Mouse (Mus musculus): ENCODE results near the gene Snap23. TPM values are rescaled to one million over a fixed set of nuclear protein-coding genes. Genes with fewer than 3 reads are reported as not detected.

Gene Snap23
- 43.5 and 50.6 TPM in 2 replicates for polyA plus RNA-seq (2015; fragmentation: Nextera tagmentation; extraction: Ambion mirVana)

- Histone ChIP-seq H3K4me1 (peaks cover 6% of the 10 kb centered on the region; the same call in 1 of the 2 replicates), H3K4me2 (peak within 1 kb of the TSS; percentile 63), H3K4me3 (replicated peaks) (peak within 1 kb of the TSS; percentile 76), H3K27ac (peak within 1 kb of the TSS; percentile 92), H3K27me3 (replicated peaks) (no peaks in the 10 kb centered on the region), H3K36me3 (no peaks in the 10 kb centered on the region; the same call in 1 of the 2 replicates), H3K9me3 (no peaks in the 10 kb centered on the region), H3K9ac (peak within 1 kb of the TSS; percentile 55)
- peak; percentile 96 for ATAC-seq (ENCODE audit: insufficient read depth, low FRiP score, low read depth)
- 1% methylated on average over 42 of the region's 42 CpGs for WGBS
These were observed at the start of gene Snap23 for GRCm38 (mm10) chr2:120566886-120567797. TSS of gene Snap23 (plus strand) at chr2:120567671.

GRCm38 (mm10) chr2:120518547-120519210 is 48.8 kb upstream of the Snap23 start:
- 85% methylated on average over 5 of the region's 5 CpGs for WGBS

GRCm38 (mm10) chr2:120526771-120527170 is 40.7 kb upstream of the Snap23 start:
- H3K36me3 ChIP-seq: peaks cover 50% of the 10 kb centered on the region; the same call in 1 of the 2 replicates
- no peak overlapping the region for H3K9ac ChIP-seq
- H3K27me3 ChIP-seq (replicated peaks): no peaks in the 10 kb centered on the region
- WGBS: 90% methylated on average over 5 of the region's 5 CpGs
- no peaks in the 10 kb centered on the region for H3K4me1 ChIP-seq
- no peak for ATAC-seq (ENCODE audit: insufficient read depth, low FRiP score, low read depth)
- H3K27ac ChIP-seq: no peak overlapping the region
- H3K9me3 ChIP-seq: no peaks in the 10 kb centered on the region
- H3K4me2 ChIP-seq: no peak overlapping the region
- no peak overlapping the region for H3K4me3 ChIP-seq (replicated peaks)

More at GRCm38 (mm10) chr2:120518547-120519210, 48.8 kb upstream of the Snap23 start:
- Histone ChIP-seq H3K27me3 (replicated peaks) (no peaks in the 10 kb centered on the region), H3K27ac (no peak overlapping the region), H3K9ac (no peak overlapping the region), H3K4me3 (replicated peaks) (no peak overlapping the region), H3K4me1 (no peaks in the 10 kb centered on the region), H3K4me2 (no peak overlapping the region), H3K36me3 (peaks cover 47% of the 10 kb centered on the region), H3K9me3 (no peaks in the 10 kb centered on the region)
- no peak for ATAC-seq (ENCODE audit: insufficient read depth, low FRiP score, low read depth)

- Histone ChIP-seq H3K27ac (no peak overlapping the region), H3K27me3 (replicated peaks) (no peaks in the 10 kb centered on the region), H3K4me2 (no peak overlapping the region), H3K4me1 (no peaks in the 10 kb centered on the region), H3K9ac (no peak overlapping the region), H3K9me3 (no peaks in the 10 kb centered on the region), H3K4me3 (replicated peaks) (no peak overlapping the region), H3K36me3 (peaks cover 51% of the 10 kb centered on the region)
- no peak for ATAC-seq (ENCODE audit: insufficient read depth, low FRiP score, low read depth)
These were observed 37.9 kb upstream of the Snap23 start for GRCm38 (mm10) chr2:120529531-120529930.

GRCm38 (mm10) chr2:120531223-120531622 is 36.2 kb upstream of the Snap23 start:
- Histone ChIP-seq H3K4me2 (no peak overlapping the region), H3K27me3 (replicated peaks) (no peaks in the 10 kb centered on the region), H3K36me3 (peaks cover 54% of the 10 kb centered on the region), H3K9ac (no peak overlapping the region), H3K27ac (no peak overlapping the region), H3K4me1 (no peaks in the 10 kb centered on the region), H3K4me3 (replicated peaks) (no peak overlapping the region), H3K9me3 (no peaks in the 10 kb centered on the region)
- WGBS: 87% methylated on average over 4 of the region's 4 CpGs
- no peak for ATAC-seq (ENCODE audit: insufficient read depth, low FRiP score, low read depth)

- H3K4me2 ChIP-seq: peak overlapping the region; percentile 32
- H3K27ac ChIP-seq: peak overlapping the region; percentile 52
- ATAC-seq (ENCODE audit: insufficient read depth, low FRiP score, low read depth): no peak
- no peaks in the 10 kb centered on the region for H3K27me3 ChIP-seq (replicated peaks)
- no peaks in the 10 kb centered on the region for H3K4me1 ChIP-seq
- 54% methylated on average over 3 of the region's 3 CpGs for WGBS
- peaks cover 11% of the 10 kb centered on the region for H3K36me3 ChIP-seq
- no peak overlapping the region for H3K9ac ChIP-seq
- H3K9me3 ChIP-seq: no peaks in the 10 kb centered on the region
- no peak overlapping the region; the same call in 1 of the 2 replicates for H3K4me3 ChIP-seq (replicated peaks)
These were observed 28.1 kb upstream of the Snap23 start for GRCm38 (mm10) chr2:120539333-120539732.

GRCm38 (mm10) chr2:120539778-120540208 is 27.7 kb upstream of the Snap23 start:
- no peak overlapping the region for H3K4me3 ChIP-seq (replicated peaks)
- peak; percentile 95 for ATAC-seq (ENCODE audit: insufficient read depth, low FRiP score, low read depth)
- H3K4me1 ChIP-seq: no peaks in the 10 kb centered on the region
- peak overlapping the region; percentile 65 for H3K27ac ChIP-seq
- no peak overlapping the region for H3K9ac ChIP-seq
- H3K27me3 ChIP-seq (replicated peaks): no peaks in the 10 kb centered on the region
- WGBS: 12% methylated on average over 1 of the region's 1 CpGs
- H3K9me3 ChIP-seq: no peaks in the 10 kb centered on the region
- no peak overlapping the region for H3K4me2 ChIP-seq
- peaks cover 7% of the 10 kb centered on the region for H3K36me3 ChIP-seq

- 84% methylated on average over 2 of the region's 2 CpGs for WGBS
- no peak overlapping the region for H3K27ac ChIP-seq
- no peak overlapping the region for H3K4me2 ChIP-seq
- H3K9ac ChIP-seq: no peak overlapping the region
- no peak for ATAC-seq (ENCODE audit: insufficient read depth, low FRiP score, low read depth)
- no peaks in the 10 kb centered on the region for H3K4me1 ChIP-seq
- H3K27me3 ChIP-seq (replicated peaks): no peaks in the 10 kb centered on the region
- no peak overlapping the region for H3K4me3 ChIP-seq (replicated peaks)
- H3K36me3 ChIP-seq: no peaks in the 10 kb centered on the region; the same call in 1 of the 2 replicates
- H3K9me3 ChIP-seq: no peaks in the 10 kb centered on the region
These were observed 22.7 kb upstream of the Snap23 start for GRCm38 (mm10) chr2:120544732-120545131.

- WGBS: 50% methylated on average over 3 of the region's 3 CpGs
These were observed 10.6 kb upstream of the Snap23 start for GRCm38 (mm10) chr2:120556868-120557267.

GRCm38 (mm10) chr2:120558813-120559212 is 8.7 kb upstream of the Snap23 start:
- Histone ChIP-seq H3K27me3 (replicated peaks) (no peaks in the 10 kb centered on the region), H3K36me3 (0 out of 2 replicates have a peak, but pooled peaks cover 7% of the 10 kb centered on the region), H3K9me3 (no peaks in the 10 kb centered on the region), H3K9ac (no peak overlapping the region), H3K27ac (no peak overlapping the region), H3K4me2 (no peak overlapping the region), H3K4me3 (replicated peaks) (no peak overlapping the region), H3K4me1 (peaks cover 6% of the 10 kb centered on the region; the same call in 1 of the 2 replicates)
- WGBS: 67% methylated on average over 3 of the region's 3 CpGs
- no peak for ATAC-seq (ENCODE audit: insufficient read depth, low FRiP score, low read depth)

More at GRCm38 (mm10) chr2:120556868-120557267, 10.6 kb upstream of the Snap23 start:
- no peak overlapping the region for H3K27ac ChIP-seq
- no peaks in the 10 kb centered on the region for H3K9me3 ChIP-seq
- no peak overlapping the region for H3K4me3 ChIP-seq (replicated peaks)
- ATAC-seq (ENCODE audit: insufficient read depth, low FRiP score, low read depth): no peak
- peaks cover 14% of the 10 kb centered on the region for H3K36me3 ChIP-seq
- H3K4me2 ChIP-seq: no peak overlapping the region
- no peaks in the 10 kb centered on the region for H3K27me3 ChIP-seq (replicated peaks)
- H3K9ac ChIP-seq: no peak overlapping the region
- no peaks in the 10 kb centered on the region for H3K4me1 ChIP-seq

- Histone ChIP-seq H3K9ac (no peak overlapping the region), H3K27ac (no peak overlapping the region), H3K4me2 (no peak overlapping the region), H3K27me3 (replicated peaks) (no peaks in the 10 kb centered on the region), H3K4me1 (peaks cover 6% of the 10 kb centered on the region; the same call in 1 of the 2 replicates), H3K4me3 (replicated peaks) (no peak overlapping the region), H3K9me3 (no peaks in the 10 kb centered on the region), H3K36me3 (no peaks in the 10 kb centered on the region)
- WGBS: 84% methylated on average over 1 of the region's 1 CpGs
- no peak for ATAC-seq (ENCODE audit: insufficient read depth, low FRiP score, low read depth)
These were observed 5.9 kb upstream of the Snap23 start for GRCm38 (mm10) chr2:120561524-120561923.

GRCm38 (mm10) chr2:120562859-120563234 is 4.6 kb upstream of the Snap23 start:
- H3K4me3 ChIP-seq (replicated peaks): peak overlapping the region; percentile 99
- peak overlapping the region; percentile 53 for H3K4me2 ChIP-seq
- 17% methylated on average over 9 of the region's 9 CpGs for WGBS
- H3K27ac ChIP-seq: peak overlapping the region; percentile 63; the same call in 1 of the 2 replicates
- H3K4me1 ChIP-seq: peaks cover 6% of the 10 kb centered on the region; the same call in 1 of the 2 replicates
- no peaks in the 10 kb centered on the region for H3K9me3 ChIP-seq
- no peaks in the 10 kb centered on the region for H3K27me3 ChIP-seq (replicated peaks)
- ATAC-seq (ENCODE audit: insufficient read depth, low FRiP score, low read depth): no peak
- H3K36me3 ChIP-seq: no peaks in the 10 kb centered on the region
- peak overlapping the region; percentile 94 for H3K9ac ChIP-seq
